Mouse (Mus musculus) limb, embryonic 10.5 days (tissue): ENCODE measurements at regions not wholly inside any gene's neighbourhood (a gene's known extent, or its start where the extent isn't known, plus 50 kb on each side); places are given as distances from the start of the nearest gene placed in this dataset.
"Not testable (repeated sequence)": the region's sequence is repeated elsewhere in the genome, so short reads cannot be mapped to it uniquely, and the experiment has no call there.

Experiments used
- DNase-seq: peaks from one replicate; pipeline ENCODE4 v3.0.0-alpha.2; 2017; ENCODE audit warnings: low spot score
- H3K27ac ChIP-seq: fragments of 300-500 bp; sonication (generic); 2 replicates; pipeline ENCODE4 v1.5.1; 2016; ENCODE audit warnings: mild to moderate bottlenecking
- H3K27me3 ChIP-seq: fragments of 300-500 bp; sonication (generic); 2 replicates; pipeline ENCODE4 v1.6.1; 2016; ENCODE audit warnings: low read depth, mild to moderate bottlenecking; ENCODE audit not compliant: poor library complexity, severe bottlenecking
- H3K36me3 ChIP-seq: fragments of 300-500 bp; sonication (generic); 2 replicates; pipeline ENCODE4 v1.6.1; 2016; ENCODE audit warnings: mild to moderate bottlenecking, moderate library complexity
- H3K4me1 ChIP-seq: fragments of 300-500 bp; sonication (generic); 2 replicates; pipeline ENCODE4 v1.6.1; 2016
- H3K4me3 ChIP-seq: fragments of 300-500 bp; sonication (generic); 2 replicates; pipeline ENCODE4 v1.5.1; 2016; ENCODE audit warnings: mild to moderate bottlenecking, moderate library complexity
- H3K9me3 ChIP-seq: fragments of 300-500 bp; sonication (generic); replicated peaks from 2 replicates; pipeline ENCODE4 v1.6.1; 2016; ENCODE audit warnings: mild to moderate bottlenecking
- WGBS: fragments of 180-500 bp; shearing (Covaris S2); methylation state at CpG from one replicate; pipeline ENCODE4 v1.1.7; 2016; 5-methylcytosine and 5-hydroxymethylcytosine counted together

DNA sequence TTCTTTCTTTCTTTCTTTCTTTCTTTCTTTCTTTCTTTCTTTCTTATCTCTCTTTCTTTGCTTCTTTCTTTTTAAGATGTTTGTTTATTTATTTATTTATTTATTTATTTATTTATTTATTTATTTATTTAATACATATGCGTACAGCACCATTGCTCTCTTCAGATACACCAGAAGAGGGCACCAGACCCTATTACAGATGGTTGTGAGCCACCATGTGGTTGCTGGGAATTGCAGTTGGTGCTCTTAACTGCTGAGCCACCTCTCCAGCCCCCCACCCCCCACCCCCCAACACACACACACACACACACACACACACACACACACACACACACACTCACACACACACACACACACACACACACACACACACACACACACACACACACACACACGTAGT lies 76.4 kb upstream of the Klf13 start:
- not testable (repeated sequence) for DNase-seq, H3K27ac ChIP-seq, H3K36me3 ChIP-seq, H3K9me3 ChIP-seq, H3K4me1 ChIP-seq, H3K27me3 ChIP-seq, H3K4me3 ChIP-seq
- WGBS: 86% methylated on average over 2 of the region's 2 CpGs

DNA sequence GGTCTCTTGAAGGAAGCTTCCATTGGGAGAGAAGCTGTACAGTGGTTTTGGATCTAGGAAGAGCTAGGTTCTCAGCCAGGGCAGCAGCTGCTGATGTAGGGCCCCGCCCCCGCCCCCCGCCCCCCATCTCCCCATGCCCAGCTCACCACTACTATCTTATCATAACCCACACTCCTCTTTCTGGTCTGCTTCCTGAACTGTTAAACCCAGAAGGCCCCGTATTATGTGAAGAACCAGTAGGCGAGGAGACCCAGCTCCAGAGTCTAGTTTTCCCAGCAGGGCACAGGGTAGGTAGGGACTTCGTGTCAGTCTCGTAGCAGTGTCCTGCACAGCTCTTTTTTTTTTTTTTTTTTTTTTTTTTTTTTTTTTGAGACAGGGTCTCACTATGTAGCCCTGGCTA lies 75.5 kb upstream of the Klf13 start:
- H3K27ac ChIP-seq: no peak overlapping the region

DNA sequence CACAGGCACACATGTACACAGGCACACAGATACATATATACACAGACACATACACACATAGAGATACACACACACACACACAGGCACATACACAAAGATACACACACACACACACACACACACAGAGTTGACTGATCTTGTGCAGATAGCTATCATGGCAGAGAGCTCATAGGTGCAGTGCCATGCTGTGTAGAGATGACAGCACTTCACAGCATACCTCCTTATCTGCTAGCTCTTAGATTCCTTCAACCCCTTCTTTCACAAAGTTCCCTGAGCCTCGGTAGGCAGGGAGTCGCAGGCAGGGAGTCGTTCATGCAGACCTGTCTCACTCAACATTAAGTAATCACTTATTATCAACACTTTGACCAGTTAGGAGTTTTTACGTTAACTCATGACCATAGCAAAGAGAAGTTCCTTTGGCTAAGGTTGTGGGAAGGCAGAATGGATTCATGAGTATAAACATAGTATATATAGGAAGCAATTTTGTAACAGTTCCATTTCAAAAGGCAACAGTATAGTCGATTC lies 74.4 kb upstream of the Klf13 start:
- Histone ChIP-seq H3K36me3 (no peaks in the 10 kb centered on the region), H3K9me3 (no peaks in the 10 kb centered on the region), H3K27ac (no peak overlapping the region), H3K27me3 (no peaks in the 10 kb centered on the region), H3K4me3 (no peak overlapping the region), H3K4me1 (no peaks in the 10 kb centered on the region)
- DNase-seq: no peak
- 82% methylated on average over 5 of the region's 5 CpGs for WGBS

More for the DNA sequence above, 75.5 kb upstream of the Klf13 start:
- 87% methylated on average over 7 of the region's 7 CpGs for WGBS
- DNase-seq: no peak
- Histone ChIP-seq H3K27me3 (no peaks in the 10 kb centered on the region), H3K4me1 (no peaks in the 10 kb centered on the region), H3K4me3 (no peak overlapping the region), H3K36me3 (no peaks in the 10 kb centered on the region), H3K9me3 (no peaks in the 10 kb centered on the region)

DNA sequence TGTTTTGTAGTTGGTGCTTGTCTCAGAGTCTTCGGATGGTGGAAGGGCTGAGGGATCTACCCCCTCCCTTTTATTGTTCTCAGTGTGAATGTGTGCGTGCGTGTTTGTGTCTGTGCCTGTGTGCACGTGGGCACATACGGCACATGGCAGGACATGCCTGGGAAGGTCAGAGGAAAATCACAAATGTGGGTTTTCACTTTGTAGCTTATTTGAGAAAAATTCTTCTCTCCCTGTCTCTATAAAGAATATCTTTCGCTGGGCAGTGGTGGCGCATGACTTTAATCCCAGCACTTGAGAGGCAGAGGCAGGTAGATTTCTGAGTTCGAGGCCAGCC lies 73.5 kb upstream of the Klf13 start:
- WGBS: 88% methylated on average over 8 of the region's 8 CpGs
- Histone ChIP-seq H3K4me1 (no peaks in the 10 kb centered on the region), H3K36me3 (no peaks in the 10 kb centered on the region), H3K27me3 (no peaks in the 10 kb centered on the region), H3K4me3 (no peak overlapping the region), H3K27ac (no peak overlapping the region), H3K9me3 (no peaks in the 10 kb centered on the region)
- DNase-seq: no peak

DNA sequence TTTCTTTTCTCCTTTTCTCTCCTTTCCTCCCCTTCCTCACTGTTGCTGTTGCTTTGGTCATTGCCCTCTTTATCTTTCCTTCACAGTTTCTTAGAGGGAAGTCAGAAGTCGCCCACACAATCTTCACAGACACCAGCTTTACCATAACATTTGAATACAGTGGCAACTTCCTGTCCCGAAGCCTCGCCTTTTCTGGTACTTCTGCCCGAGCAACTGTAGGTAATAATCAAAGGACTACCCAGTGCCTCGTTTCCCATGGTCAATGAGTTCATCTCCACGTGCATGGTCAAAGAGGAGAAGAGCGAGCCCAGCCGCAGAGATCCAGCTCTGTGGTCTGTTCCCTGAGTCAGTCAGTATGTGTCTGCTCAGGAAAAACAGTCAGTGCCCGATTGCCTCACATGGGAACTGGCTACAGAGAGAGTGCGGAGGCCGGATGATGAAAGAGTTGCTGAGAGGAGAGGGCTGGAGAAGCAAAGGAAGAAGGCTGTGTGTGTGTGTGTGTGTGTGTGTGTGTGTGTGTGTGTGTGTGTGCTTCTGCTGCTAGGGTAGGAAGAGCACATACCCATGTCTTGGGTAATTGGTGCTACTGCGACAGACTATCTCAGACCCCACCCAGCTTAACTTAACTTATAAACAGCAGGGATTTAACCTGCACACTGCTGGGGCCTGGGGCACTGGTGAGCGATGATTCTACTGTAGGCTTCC lies 73.0 kb upstream of the Klf13 start:
- H3K27ac ChIP-seq: no peak overlapping the region
- no peaks in the 10 kb centered on the region for H3K4me1 ChIP-seq
- no peak for DNase-seq
- no peak overlapping the region for H3K4me3 ChIP-seq
- H3K27me3 ChIP-seq: no peaks in the 10 kb centered on the region
- no peaks in the 10 kb centered on the region for H3K36me3 ChIP-seq
- WGBS: 79% methylated on average over 13 of the region's 13 CpGs
- H3K9me3 ChIP-seq: no peaks in the 10 kb centered on the region

DNA sequence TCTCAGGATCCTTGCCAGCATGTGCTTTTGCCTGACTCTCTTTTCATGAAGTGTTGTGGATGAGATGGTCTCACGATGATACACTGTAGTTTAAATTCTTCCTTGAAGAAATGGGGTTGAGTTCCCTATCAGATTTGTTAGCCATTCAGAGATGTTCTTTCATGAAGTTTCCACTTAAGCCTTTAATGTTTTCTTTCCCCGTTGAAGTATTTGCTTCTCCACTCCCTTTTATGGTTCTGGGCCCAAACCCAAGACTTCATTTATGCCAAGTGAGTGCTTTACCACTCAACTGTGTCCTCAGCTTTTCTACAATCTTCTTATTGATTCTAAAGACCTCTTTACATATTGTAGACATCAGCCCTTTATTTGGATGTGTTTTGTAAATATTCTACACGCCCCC lies 71.9 kb upstream of the Klf13 start:
- Histone ChIP-seq H3K9me3 (no peaks in the 10 kb centered on the region), H3K27me3 (no peaks in the 10 kb centered on the region), H3K4me3 (no peak overlapping the region), H3K4me1 (no peaks in the 10 kb centered on the region), H3K27ac (no peak overlapping the region), H3K36me3 (no peaks in the 10 kb centered on the region)
- 94% methylated on average over 3 of the region's 3 CpGs for WGBS
- no peak for DNase-seq

DNA sequence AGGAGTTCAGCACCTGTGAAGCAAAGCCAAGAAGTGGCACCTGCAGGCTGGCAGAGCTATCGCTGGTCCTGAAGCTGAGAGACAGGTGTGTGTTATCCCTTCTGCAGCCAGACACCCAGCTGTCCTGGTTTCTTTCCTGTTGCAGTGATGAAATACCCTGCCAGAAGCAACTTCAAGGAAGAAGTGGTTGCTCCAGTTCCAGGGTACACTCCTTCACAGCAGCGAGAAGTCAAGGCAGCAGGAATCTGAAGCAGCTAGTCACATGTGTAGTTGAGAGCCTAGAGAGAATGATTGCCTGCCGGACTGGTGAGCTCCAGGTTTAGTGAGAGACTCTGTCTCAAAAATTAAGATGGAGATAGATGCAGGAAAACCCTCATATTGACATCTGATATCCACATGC lies 69.1 kb upstream of the Klf13 start:
- no peak for DNase-seq
- no peaks in the 10 kb centered on the region for H3K27me3 ChIP-seq
- no peak overlapping the region for H3K4me3 ChIP-seq
- H3K27ac ChIP-seq: no peak overlapping the region
- H3K36me3 ChIP-seq: no peaks in the 10 kb centered on the region
- H3K4me1 ChIP-seq: no peaks in the 10 kb centered on the region
- H3K9me3 ChIP-seq: no peaks in the 10 kb centered on the region
- 88% methylated on average over 3 of the region's 3 CpGs for WGBS

DNA sequence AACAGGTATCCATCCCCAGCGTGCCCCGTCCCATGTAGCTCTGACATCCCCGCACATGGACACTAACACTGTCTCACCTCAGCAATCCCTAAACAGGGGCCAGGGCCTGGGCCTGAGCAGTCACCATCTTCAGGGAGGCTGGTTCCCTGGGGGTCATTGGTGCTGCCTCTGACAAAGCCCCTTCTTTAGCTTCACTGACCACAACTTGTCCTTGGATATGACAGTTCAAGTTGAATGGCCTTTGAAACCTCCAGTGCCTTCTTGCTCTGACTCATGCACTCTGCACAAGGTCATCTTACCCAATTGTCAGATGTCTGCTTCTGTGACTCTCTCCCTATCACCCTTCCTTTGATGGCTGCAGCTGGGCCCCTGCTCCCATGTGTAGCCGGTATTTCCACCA lies 68.2 kb upstream of the Klf13 start:
- DNase-seq: no peak
- Histone ChIP-seq H3K4me3 (no peak overlapping the region), H3K27me3 (no peaks in the 10 kb centered on the region), H3K36me3 (no peaks in the 10 kb centered on the region), H3K4me1 (no peaks in the 10 kb centered on the region), H3K27ac (no peak overlapping the region), H3K9me3 (no peaks in the 10 kb centered on the region)
- WGBS: 92% methylated on average over 4 of the region's 4 CpGs

DNA sequence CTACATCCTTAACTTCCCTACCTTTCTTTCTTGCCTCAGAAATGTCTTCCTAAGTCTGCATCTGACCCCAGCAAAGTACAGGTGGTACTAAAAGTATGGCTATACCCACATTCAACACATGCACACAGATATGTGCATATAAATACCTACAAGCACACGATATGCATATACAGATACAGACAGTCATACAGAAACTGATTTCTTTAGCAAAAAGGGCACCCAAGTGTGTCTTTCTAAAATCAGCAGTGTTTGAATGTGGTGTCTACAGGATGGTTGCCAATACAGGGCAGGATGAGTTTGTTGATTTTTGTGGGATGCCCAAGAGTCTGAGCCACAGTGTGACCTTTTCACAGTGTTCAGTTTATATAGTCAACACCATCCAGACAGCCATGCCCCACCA lies 67.0 kb upstream of the Klf13 start:
- Histone ChIP-seq H3K36me3 (no peaks in the 10 kb centered on the region), H3K27me3 (no peaks in the 10 kb centered on the region), H3K4me1 (no peaks in the 10 kb centered on the region), H3K27ac (no peak overlapping the region), H3K4me3 (no peak overlapping the region), H3K9me3 (no peaks in the 10 kb centered on the region)
- DNase-seq: no peak
- 89% methylated on average over 1 of the region's 1 CpGs for WGBS

DNA sequence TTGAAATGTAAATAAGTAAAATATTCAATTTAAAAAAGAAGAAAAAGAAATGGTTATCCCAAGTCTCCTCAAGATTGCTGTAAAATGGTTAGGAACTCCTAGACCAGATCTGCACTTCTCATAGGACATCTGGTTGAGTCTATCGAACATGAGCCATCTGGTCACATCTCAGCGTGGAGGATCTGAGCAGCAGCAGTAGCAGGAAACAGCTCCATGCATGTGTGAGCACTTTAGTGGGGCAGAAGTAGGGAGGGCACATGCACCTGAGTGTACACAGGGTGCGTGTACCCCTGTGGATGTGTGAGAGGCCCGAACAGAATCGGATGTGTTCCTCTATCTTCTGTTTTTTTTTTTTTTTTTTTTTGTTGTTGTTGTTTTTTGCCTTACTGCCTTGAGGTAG lies 65.2 kb upstream of the Klf13 start:
- DNase-seq: no peak
- H3K36me3 ChIP-seq: no peaks in the 10 kb centered on the region
- no peaks in the 10 kb centered on the region for H3K9me3 ChIP-seq
- H3K4me1 ChIP-seq: no peaks in the 10 kb centered on the region
- no peaks in the 10 kb centered on the region for H3K27me3 ChIP-seq
- 92% methylated on average over 5 of the region's 5 CpGs for WGBS
- no peak overlapping the region for H3K27ac ChIP-seq
- H3K4me3 ChIP-seq: no peak overlapping the region

DNA sequence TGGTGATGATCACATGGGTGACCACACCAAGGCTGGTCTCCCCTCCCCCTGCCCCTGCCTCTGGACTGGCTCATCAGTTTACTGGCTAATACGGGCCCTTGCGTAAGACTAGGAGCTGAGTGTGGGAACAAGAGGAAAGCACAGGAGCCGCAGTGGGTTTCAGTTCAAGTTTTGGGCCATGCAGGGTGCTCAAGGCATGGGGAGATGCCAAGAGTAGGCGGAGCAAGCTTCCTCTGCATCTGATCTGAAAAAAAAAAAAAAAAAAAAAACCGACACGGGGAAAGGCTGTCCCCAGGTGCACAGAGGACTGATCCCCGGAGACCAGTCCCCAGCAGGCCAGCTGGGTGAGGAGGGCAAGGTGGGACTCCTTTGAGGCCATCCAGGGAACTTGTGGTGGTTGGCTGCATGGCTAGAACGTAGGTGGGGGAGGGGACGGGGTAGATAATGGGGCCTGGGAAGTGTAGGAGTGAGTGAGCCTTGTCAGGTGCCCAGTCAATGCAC lies 62.9 kb upstream of the Klf13 start:
- no peaks in the 10 kb centered on the region for H3K36me3 ChIP-seq
- H3K4me3 ChIP-seq: no peak overlapping the region
- no peaks in the 10 kb centered on the region for H3K27me3 ChIP-seq
- no peaks in the 10 kb centered on the region for H3K9me3 ChIP-seq
- DNase-seq: no peak
- no peaks in the 10 kb centered on the region for H3K4me1 ChIP-seq
- 67% methylated on average over 9 of the region's 9 CpGs for WGBS
- no peak overlapping the region for H3K27ac ChIP-seq

DNA sequence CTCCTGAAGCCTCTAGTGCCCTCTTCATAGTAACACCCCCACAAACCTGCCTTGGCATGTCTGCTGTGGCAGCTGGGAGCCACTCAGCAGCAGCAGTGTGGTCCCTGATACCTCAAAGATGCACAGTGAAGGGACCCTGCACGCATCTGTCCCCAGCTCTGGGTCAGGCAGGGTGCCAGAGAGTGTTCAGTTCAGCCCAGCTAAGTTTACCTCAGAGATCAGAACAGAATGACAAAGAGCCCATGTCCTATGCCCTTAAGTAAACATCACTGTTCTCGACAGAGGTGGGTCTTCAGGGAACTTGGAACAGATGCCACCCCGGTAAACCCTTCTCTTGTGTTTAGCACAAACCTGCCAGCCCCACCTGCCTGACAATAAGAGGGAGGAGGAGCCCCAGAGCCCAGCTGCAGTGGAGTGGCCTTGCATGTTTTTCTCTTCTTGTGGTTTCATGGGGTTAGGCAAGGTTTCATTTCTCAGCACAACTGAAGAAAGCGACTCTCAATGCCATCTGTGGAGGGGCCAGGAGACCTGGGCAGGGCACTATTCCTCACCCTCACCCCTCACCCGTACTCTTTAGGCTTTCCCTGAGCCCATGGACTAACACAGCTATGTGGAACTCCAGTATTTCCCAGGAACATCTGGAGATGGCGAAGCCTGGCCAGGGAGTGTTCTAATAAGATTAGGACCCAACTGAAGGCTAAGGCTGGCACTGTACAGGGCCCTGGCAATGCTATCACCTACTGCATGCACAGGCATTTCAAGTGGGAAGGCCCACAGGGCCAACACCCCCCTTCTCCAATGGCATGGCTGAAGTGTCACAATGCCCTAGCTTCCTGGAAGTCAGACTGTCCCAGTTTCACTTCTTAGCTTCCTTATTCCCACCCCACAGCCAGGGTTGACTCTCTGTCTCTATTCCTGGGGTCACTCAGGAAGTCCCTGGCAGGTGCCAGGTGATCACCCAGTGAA lies 60.6 kb upstream of the Klf13 start:
- Histone ChIP-seq H3K4me1 (no peaks in the 10 kb centered on the region), H3K4me3 (no peak overlapping the region), H3K36me3 (no peaks in the 10 kb centered on the region), H3K27me3 (no peaks in the 10 kb centered on the region), H3K27ac (no peak overlapping the region), H3K9me3 (no peaks in the 10 kb centered on the region)
- WGBS: 69% methylated on average over 6 of the region's 6 CpGs
- no peak for DNase-seq

DNA sequence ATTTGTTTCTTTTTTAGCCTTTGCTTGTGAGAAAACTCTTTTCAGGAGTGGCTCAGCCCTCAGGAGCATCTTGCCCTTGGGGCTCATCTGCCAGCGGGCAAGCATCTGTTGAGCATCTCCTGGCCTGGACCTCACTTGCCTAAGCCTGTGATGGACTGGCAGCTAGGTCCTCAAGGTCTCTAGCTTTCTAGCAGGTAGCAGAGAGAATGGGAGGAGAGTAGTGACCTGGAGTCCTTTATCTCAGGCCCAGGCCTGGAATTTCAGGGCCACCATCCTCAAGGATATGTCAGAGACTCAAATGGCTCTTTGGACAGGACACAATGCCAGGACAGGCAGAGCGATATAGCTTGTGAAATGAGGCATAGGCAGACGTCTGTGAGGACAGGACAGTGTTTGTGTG lies 59.3 kb upstream of the Klf13 start:
- Histone ChIP-seq H3K4me1 (no peaks in the 10 kb centered on the region), H3K27me3 (no peaks in the 10 kb centered on the region), H3K9me3 (no peaks in the 10 kb centered on the region), H3K27ac (no peak overlapping the region), H3K36me3 (no peaks in the 10 kb centered on the region), H3K4me3 (no peak overlapping the region)
- DNase-seq: no peak
- 88% methylated on average over 3 of the region's 3 CpGs for WGBS
